Mouse (Mus musculus) G1E (cell line): ENCODE results near the gene Acbd7. TPM values are rescaled to one million over a fixed set of nuclear protein-coding genes. Genes with fewer than 3 reads are reported as not detected.

Source experiments
- ATAC-seq: 2 replicates; pipeline ENCODE4 v1.8.0; 2016; ENCODE audit warnings: mild to moderate bottlenecking; ENCODE audit not compliant: insufficient number of reproducible peaks, poor library complexity, low FRiP score, severe bottlenecking; ENCODE audit errors: extremely low read depth
- DNase-seq: peaks from one replicate; pipeline ENCODE4 v3.0.0; 2012; ENCODE audit warnings: low spot score
- H3K27me3 ChIP-seq: 2 replicates; pipeline ENCODE4 v1.6.1; 2012; ENCODE audit warnings: mild to moderate bottlenecking, low read length, inconsistent platforms; ENCODE audit not compliant: insufficient read depth
- H3K36me3 ChIP-seq: replicated peaks from 2 replicates; pipeline ENCODE3; 2012; ENCODE audit warnings: mild to moderate bottlenecking, inconsistent platforms
- H3K4me1 ChIP-seq: 2 replicates; pipeline ENCODE4 v1.6.1; 2012; ENCODE audit warnings: low read depth, low read length, inconsistent platforms, mixed read lengths; ENCODE audit not compliant: insufficient read depth
- H3K4me3 ChIP-seq: 2 replicates; pipeline ENCODE4 v1.5.1; 2012; ENCODE audit warnings: low read depth, mild to moderate bottlenecking, inconsistent platforms, low read length, moderate library complexity, mixed read lengths
- H3K9me3 ChIP-seq: replicated peaks from 2 replicates; pipeline ENCODE4 v1.6.1; 2012; ENCODE audit warnings: inconsistent platforms
- CTCF ChIP-seq: IDR thresholded peaks from 2 replicates; pipeline ENCODE4 v1.5.1; 2012; ENCODE audit warnings: low read depth, low read length, inconsistent platforms, mixed read lengths
- GATA1 ChIP-seq: IDR thresholded peaks from 2 replicates; pipeline ENCODE4 v1.6.1; 2012; ENCODE audit warnings: borderline replicate concordance, low read length, inconsistent platforms, mixed read lengths
- GATA2 ChIP-seq: IDR thresholded peaks from 2 replicates; pipeline ENCODE4 v1.6.1; 2012; ENCODE audit warnings: low read depth, low read length, inconsistent platforms, borderline replicate concordance
- POLR2AphosphoS5 ChIP-seq: IDR thresholded peaks from 2 replicates; pipeline ENCODE4 v1.6.1; 2012; ENCODE audit warnings: low read depth, low read length, inconsistent platforms; ENCODE audit not compliant: insufficient replicate concordance
- TAL1 ChIP-seq: conservative IDR thresholded peaks from 2 replicates; pipeline ENCODE4 v1.6.1; 2012; ENCODE audit warnings: low read depth, low read length, inconsistent platforms, mixed read lengths
- polyA plus RNA-seq: library from polyadenylated mRNA; stranded (reverse); fragments of >175 nt; gene quantifications from 2 replicates; pipeline ENCODE4 v1.2.3, GENCODE M21; 2012
- total RNA-seq, 2 experiments: library from RNA; stranded (forward) in 1 of 2; stranded (reverse) in 1 of 2; fragments of 200-1000 nt in 1 of 2; fragments of >200 nt in 1 of 2; fragmentation: Nextera tagmentation in 1 of 2; gene quantifications; 2 replicates each; pipeline ENCODE4 v1.2.3; 2014 to 2017

Acbd7 gene
- total and polyA plus RNA-seq, 3 experiments = 0.33 TPM; not detected in 2

DNA sequence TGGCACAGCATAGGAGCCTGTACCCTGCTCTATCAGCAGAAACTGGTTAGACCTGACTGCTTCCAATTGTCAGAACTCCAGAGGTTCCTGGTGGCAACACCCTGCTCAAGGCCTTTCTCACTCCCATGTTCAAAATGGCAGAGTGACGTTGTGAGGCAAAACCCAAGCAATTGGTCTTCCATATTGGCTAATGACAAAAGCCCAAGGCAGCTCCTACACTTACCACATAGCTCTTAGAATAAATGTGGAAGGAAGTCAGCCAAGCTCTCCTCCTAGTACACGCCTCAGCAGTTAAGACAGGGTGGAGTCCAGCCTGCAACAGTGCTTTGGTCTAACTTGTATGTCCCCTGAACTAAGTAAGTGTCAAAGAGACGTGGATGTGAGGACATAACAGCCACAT lies 21.9 kb downstream of the Acbd7 start:
- H3K36me3 ChIP-seq = no peaks in the 10 kb centered on the region
- TF ChIP-seq GATA1 = no peak
- no peak for TF ChIP-seq POLR2AphosphoS5
- TF ChIP-seq GATA2 = no peak
- TF ChIP-seq CTCF = no peak
- no peak for TF ChIP-seq TAL1
- no peak for DNase-seq
- no peak overlapping the region for H3K4me3 ChIP-seq
- H3K9me3 ChIP-seq = no peaks in the 10 kb centered on the region
- H3K27me3 ChIP-seq = peaks cover 9% of the 10 kb centered on the region; the same call in 1 of the 2 replicates
- H3K4me1 ChIP-seq = no peaks in the 10 kb centered on the region
- ATAC-seq = no peak

DNA sequence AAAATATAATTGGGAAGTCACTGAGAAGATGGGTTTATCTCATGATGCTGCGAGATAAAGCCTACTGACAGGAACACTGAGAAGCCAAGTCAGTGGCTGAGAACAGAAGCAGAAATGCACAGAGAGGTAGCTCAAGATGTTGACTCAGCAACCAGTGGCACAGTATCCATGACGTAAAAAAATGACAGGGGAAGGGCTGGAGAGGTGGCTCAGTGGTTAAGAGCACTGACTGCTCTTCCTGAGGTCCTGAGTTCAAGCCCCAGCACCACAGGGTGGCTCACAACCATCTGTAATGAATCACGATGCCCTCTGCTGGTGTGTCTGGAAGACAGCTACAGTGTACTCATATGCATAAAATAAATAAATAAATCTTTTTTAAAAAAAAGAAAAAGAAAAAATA lies 25.1 kb downstream of the Acbd7 start:
- H3K4me3 ChIP-seq = no peak overlapping the region
- no peaks in the 10 kb centered on the region for H3K36me3 ChIP-seq
- H3K27me3 ChIP-seq = peaks cover 5% of the 10 kb centered on the region; the same call in 1 of the 2 replicates
- no peaks in the 10 kb centered on the region for H3K4me1 ChIP-seq
- TF ChIP-seq CTCF (no peak), GATA1 (no peak), POLR2AphosphoS5 (no peak), TAL1 (no peak), GATA2 (no peak)
- ATAC-seq = no peak
- DNase-seq = no peak
- H3K9me3 ChIP-seq = no peaks in the 10 kb centered on the region

GRCm38 (mm10) chr2:3365127-3365526 lies 29.2 kb downstream of the Acbd7 start:
- Histone ChIP-seq H3K36me3 (no peaks in the 10 kb centered on the region), H3K4me1 (no peaks in the 10 kb centered on the region), H3K27me3 (no peaks in the 10 kb centered on the region), H3K9me3 (no peaks in the 10 kb centered on the region), H3K4me3 (no peak overlapping the region)
- no peak for ATAC-seq
- no peak for TF ChIP-seq CTCF
- TF ChIP-seq GATA2 = no peak
- TF ChIP-seq GATA1 = no peak
- no peak for TF ChIP-seq POLR2AphosphoS5
- no peak for TF ChIP-seq TAL1
- DNase-seq = no peak

GRCm38 (mm10) chr2:3387105-3387860 lies 51.3 kb downstream of the Acbd7 start:
- Histone ChIP-seq H3K4me1 (no peaks in the 10 kb centered on the region), H3K36me3 (no peaks in the 10 kb centered on the region), H3K4me3 (no peak overlapping the region), H3K27me3 (peaks cover 2% of the 10 kb centered on the region; the same call in 1 of the 2 replicates), H3K9me3 (no peaks in the 10 kb centered on the region)
- TF ChIP-seq CTCF (no peak), GATA1 (no peak), GATA2 (no peak), POLR2AphosphoS5 (no peak), TAL1 (no peak)
- no peak for DNase-seq
- ATAC-seq = no peak

Other genes with a start within 250 kb of the Acbd7 start
- gene Fam171a1, start 221.9 kb upstream of the Acbd7 start, total RNA-seq (2014; fragmentation: Nextera tagmentation) = not detected in 2 replicates
- gene Fam171a1, start 221.9 kb upstream of the Acbd7 start, total RNA-seq (2017) = 0.11 TPM in 1 of 2 replicates, not detected in the other
- gene Fam171a1, start 221.9 kb upstream of the Acbd7 start, polyA plus RNA-seq = not detected in 2 replicates
- gene Nmt2, start 52.0 kb upstream of the Acbd7 start, total RNA-seq (2014; fragmentation: Nextera tagmentation) = 24.6 and 25.3 TPM in 2 replicates
- gene Nmt2, start 52.0 kb upstream of the Acbd7 start, total RNA-seq (2017) = 34.9 and 39.8 TPM in 2 replicates
- 9.4 and 10.5 TPM in 2 replicates for gene Nmt2, start 52.0 kb upstream of the Acbd7 start, polyA plus RNA-seq
- 50.0 and 55.7 TPM in 2 replicates for gene Rpp38, start 3.5 kb upstream of the Acbd7 start, total RNA-seq (2014; fragmentation: Nextera tagmentation)
- gene Rpp38, start 3.5 kb upstream of the Acbd7 start, total RNA-seq (2017) = 19.1 and 22.9 TPM in 2 replicates
- 1.3 and 2.6 TPM in 2 replicates for gene Rpp38, start 3.5 kb upstream of the Acbd7 start, polyA plus RNA-seq
- gene Olah, start 61.0 kb downstream of the Acbd7 start, total RNA-seq (2014; fragmentation: Nextera tagmentation) = not detected in 2 replicates
- 0.06 and 0.27 TPM in 2 replicates for gene Olah, start 61.0 kb downstream of the Acbd7 start, total RNA-seq (2017)
- not detected in 2 replicates for gene Olah, start 61.0 kb downstream of the Acbd7 start, polyA plus RNA-seq
- not detected in 2 replicates for gene Meig1, start 86.5 kb downstream of the Acbd7 start, total RNA-seq (2014; fragmentation: Nextera tagmentation)
- gene Meig1, start 86.5 kb downstream of the Acbd7 start, total RNA-seq (2017) = not detected in 2 replicates
- gene Meig1, start 86.5 kb downstream of the Acbd7 start, polyA plus RNA-seq = not detected in 2 replicates
- 53.8 and 55.7 TPM in 2 replicates for gene Dclre1c, start 88.0 kb downstream of the Acbd7 start, total RNA-seq (2014; fragmentation: Nextera tagmentation)
- gene Dclre1c, start 88.0 kb downstream of the Acbd7 start, total RNA-seq (2017) = 14.4 and 16.8 TPM in 2 replicates
- 0.90 and 1.6 TPM in 2 replicates for gene Dclre1c, start 88.0 kb downstream of the Acbd7 start, polyA plus RNA-seq
- gene Suv39h2, start 138.9 kb downstream of the Acbd7 start, total RNA-seq (2014; fragmentation: Nextera tagmentation) = 25.7 and 31.6 TPM in 2 replicates
- 13.9 and 19.1 TPM in 2 replicates for gene Suv39h2, start 138.9 kb downstream of the Acbd7 start, total RNA-seq (2017)
- gene Suv39h2, start 138.9 kb downstream of the Acbd7 start, polyA plus RNA-seq = 6.2 and 7.6 TPM in 2 replicates
- 9.4 and 9.6 TPM in 2 replicates for gene Gm45902, start 176.6 kb downstream of the Acbd7 start, total RNA-seq (2014; fragmentation: Nextera tagmentation)
- 13.6 and 14.4 TPM in 2 replicates for gene Gm45902, start 176.6 kb downstream of the Acbd7 start, total RNA-seq (2017)
- gene Gm45902, start 176.6 kb downstream of the Acbd7 start, polyA plus RNA-seq = 2.0 and 2.5 TPM in 2 replicates
- 76.4 TPM in 2 replicates for gene Hspa14, start 176.6 kb downstream of the Acbd7 start, total RNA-seq (2014; fragmentation: Nextera tagmentation)
- gene Hspa14, start 176.6 kb downstream of the Acbd7 start, total RNA-seq (2017) = 212 and 220 TPM in 2 replicates
- gene Hspa14, start 176.6 kb downstream of the Acbd7 start, polyA plus RNA-seq = 7.4 and 10.6 TPM in 2 replicates
- gene Cdnf, start 176.9 kb downstream of the Acbd7 start, total RNA-seq (2014; fragmentation: Nextera tagmentation) = 1.3 and 1.6 TPM in 2 replicates
- 0.29 and 0.49 TPM in 2 replicates for gene Cdnf, start 176.9 kb downstream of the Acbd7 start, total RNA-seq (2017)
- gene Cdnf, start 176.9 kb downstream of the Acbd7 start, polyA plus RNA-seq = 0.07 and 0.17 TPM in 2 replicates
- 6.1 and 19.4 TPM in 2 replicates for gene Fam107b, start 234.3 kb downstream of the Acbd7 start, total RNA-seq (2014; fragmentation: Nextera tagmentation)
- gene Fam107b, start 234.3 kb downstream of the Acbd7 start, total RNA-seq (2017) = 25.4 and 34.1 TPM in 2 replicates
- gene Fam107b, start 234.3 kb downstream of the Acbd7 start, polyA plus RNA-seq = 1.2 and 3.6 TPM in 2 replicates